Mouse (Mus musculus) cerebellum, adult 2 months (tissue): ENCODE measurements around the gene Gad2. TPM values are rescaled to one million over a fixed set of nuclear protein-coding genes. Genes with fewer than 3 reads are reported as not detected.

ENCODE experiments used
- DNase-seq, 2 experiments: peaks; one replicate each; pipeline ENCODE4 v3.0.0; 2021
- H3K27ac ChIP-seq: fragments of 200-500 bp; 2 replicates; pipeline ENCODE4 v1.5.1; 2012; ENCODE audit warnings: low read length, control low read depth, inconsistent platforms; ENCODE audit not compliant: insufficient read depth
- H3K27me3 ChIP-seq: fragments of 200-500 bp; 2 replicates; pipeline ENCODE4 v1.6.1; 2012; ENCODE audit warnings: inconsistent platforms, mild to moderate bottlenecking, low read length, moderate library complexity; ENCODE audit not compliant: control insufficient read depth, insufficient read depth
- H3K4me1 ChIP-seq: fragments of 200-500 bp; 2 replicates; pipeline ENCODE4 v1.6.1; 2011; ENCODE audit warnings: low read length; ENCODE audit not compliant: control insufficient read depth, insufficient read depth
- H3K4me3 ChIP-seq: fragments of 200-500 bp; replicated peaks from 2 replicates; pipeline ENCODE3; 2011; ENCODE audit warnings: mild to moderate bottlenecking, low read depth, low read length, control low read depth; ENCODE audit not compliant: insufficient read depth
- CTCF ChIP-seq: fragments of 200-500 bp; IDR thresholded peaks from 2 replicates; pipeline ENCODE4 v1.5.1; 2011; ENCODE audit warnings: low read depth, mild to moderate bottlenecking, control low read depth, low read length, moderate library complexity, borderline replicate concordance; ENCODE audit not compliant: insufficient read depth
- POLR2A ChIP-seq: fragments of 200-500 bp; IDR thresholded peaks from 2 replicates; pipeline ENCODE4 v1.6.1; 2011; ENCODE audit warnings: low read length, control low read depth, borderline replicate concordance; ENCODE audit not compliant: insufficient read depth
- WGBS: fragments of 180-500 bp; shearing (Covaris S2); methylation state at CpG from one replicate; pipeline ENCODE4 v1.1.7; 2018; 5-methylcytosine and 5-hydroxymethylcytosine counted together
- polyA plus RNA-seq: library from polyadenylated mRNA; depleted of rRNA; stranded (reverse); fragments of >200 nt; gene quantifications from 2 replicates; pipeline ENCODE4 v1.2.3, GENCODE M21; 2012; rRNA removed

Gene Gad2
- polyA plus RNA-seq, 1 experiment = 47.8 TPM

DNA sequence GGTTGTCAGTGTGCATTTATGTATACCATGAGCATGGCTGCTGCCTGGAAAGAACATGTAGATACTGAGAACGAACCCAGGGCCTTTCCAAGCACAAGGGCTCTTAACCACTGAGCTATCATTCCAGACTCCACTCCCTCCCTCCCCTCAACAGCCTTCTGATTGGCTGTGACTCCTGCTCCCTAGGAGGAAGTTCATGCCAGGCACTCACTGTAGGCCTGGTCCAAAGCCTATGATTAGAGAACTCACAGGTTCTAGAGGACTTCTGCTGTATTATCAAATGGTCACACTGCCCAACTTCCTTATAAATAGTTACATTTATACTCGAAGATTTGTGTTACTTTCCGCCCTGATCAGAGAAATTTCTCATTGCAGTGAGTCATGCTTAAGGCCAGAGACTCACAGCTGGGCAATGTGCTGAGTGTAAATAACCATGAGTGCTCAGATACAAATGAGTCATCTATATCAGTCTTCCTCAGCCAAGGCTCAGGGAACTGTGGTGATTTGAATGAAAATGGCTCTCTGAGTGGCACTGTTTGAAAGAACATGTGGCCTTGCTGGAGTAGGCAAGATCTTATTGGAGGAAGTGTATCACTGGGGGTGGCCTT, 102.0 kb downstream of the Gad2 start:
- Histone ChIP-seq H3K27ac (no peak overlapping the region), H3K4me1 (no peaks in the 10 kb centered on the region), H3K4me3 (no peak overlapping the region), H3K27me3 (no peaks in the 10 kb centered on the region)
- WGBS = 71% methylated on average over 3 of the region's 3 CpGs
- TF ChIP-seq POLR2A (no peak), CTCF (no peak)
- no peak for DNase-seq

DNA sequence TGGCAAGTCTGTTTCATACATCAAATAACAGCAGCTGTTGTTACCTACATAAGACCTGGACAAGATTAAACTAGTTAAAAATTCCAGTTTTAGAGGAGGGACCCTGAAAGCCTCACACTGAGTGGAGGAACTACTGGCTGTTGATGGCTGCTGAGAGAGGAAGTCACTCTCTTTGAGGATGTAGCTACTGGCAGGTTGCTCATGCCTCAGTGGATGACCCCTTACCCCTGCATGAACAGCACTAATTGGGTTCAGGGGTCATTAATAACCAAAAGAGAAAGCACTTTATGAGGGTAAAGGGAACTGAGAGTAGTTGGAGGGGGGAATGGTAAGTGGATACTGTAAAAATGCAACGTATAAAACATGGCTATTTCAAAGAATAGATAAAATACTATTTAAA, 105.1 kb downstream of the Gad2 start:
- 93% methylated on average over 1 of the region's 1 CpGs for WGBS
- TF ChIP-seq POLR2A (no peak), CTCF (no peak)
- H3K4me1 ChIP-seq = no peaks in the 10 kb centered on the region

DNA sequence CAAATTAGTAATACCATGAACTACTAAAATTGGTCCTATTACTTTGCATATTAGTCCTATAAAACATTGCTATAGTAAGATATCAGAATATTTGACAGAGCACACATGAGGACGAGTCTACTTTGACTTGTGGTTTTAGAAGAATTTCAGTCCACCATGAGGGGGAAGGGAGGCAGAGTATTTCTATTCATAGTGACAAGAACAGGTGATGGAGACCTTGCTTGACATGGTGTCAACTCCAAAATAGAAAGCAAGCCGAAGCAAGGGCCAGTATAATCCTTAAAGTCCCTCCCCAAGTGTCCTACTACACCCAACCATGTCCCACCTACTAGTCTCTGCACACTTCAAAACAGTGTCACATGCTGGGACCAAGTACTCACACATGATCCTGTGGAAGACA, 114.1 kb downstream of the Gad2 start:
- Histone ChIP-seq H3K27me3 (no peaks in the 10 kb centered on the region), H3K4me3 (no peak overlapping the region), H3K4me1 (0 out of 2 replicates have a peak, but pooled peaks cover 3% of the 10 kb centered on the region), H3K27ac (no peak overlapping the region)
- no peak for DNase-seq
- 68% methylated on average over 2 of the region's 2 CpGs for WGBS
- TF ChIP-seq CTCF (no peak), POLR2A (no peak)

More for the DNA sequence above, 105.1 kb downstream of the Gad2 start:
- no peak overlapping the region for H3K27ac ChIP-seq
- no peak for DNase-seq
- H3K27me3 ChIP-seq = no peaks in the 10 kb centered on the region
- no peak overlapping the region for H3K4me3 ChIP-seq

DNA sequence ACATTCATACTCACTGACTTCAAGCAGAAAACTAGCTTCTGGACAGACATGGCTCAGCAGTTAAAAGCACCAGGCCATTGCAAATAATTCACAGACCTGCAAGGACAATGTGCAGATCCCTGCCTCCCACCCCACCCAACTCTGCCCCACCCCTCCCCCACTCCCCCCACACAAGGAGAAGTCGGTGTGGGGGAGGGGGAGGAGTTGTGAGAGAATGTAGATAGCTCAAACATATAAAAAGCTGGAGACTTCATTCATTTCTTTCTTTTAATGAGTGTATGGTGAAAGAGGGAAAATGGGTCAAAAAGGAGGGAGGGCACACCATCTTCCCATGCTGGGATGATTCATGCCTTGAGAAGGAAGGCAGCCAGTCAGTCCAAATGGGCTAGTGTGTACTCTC, 117.4 kb downstream of the Gad2 start:
- TF ChIP-seq POLR2A = no peak
- TF ChIP-seq CTCF = no peak
- no peak for DNase-seq
- H3K27ac ChIP-seq = no peak overlapping the region
- no peaks in the 10 kb centered on the region for H3K27me3 ChIP-seq
- no peak overlapping the region for H3K4me3 ChIP-seq
- WGBS = 57% methylated on average over 1 of the region's 1 CpGs
- 0 out of 2 replicates have a peak, but pooled peaks cover 4% of the 10 kb centered on the region for H3K4me1 ChIP-seq

DNA sequence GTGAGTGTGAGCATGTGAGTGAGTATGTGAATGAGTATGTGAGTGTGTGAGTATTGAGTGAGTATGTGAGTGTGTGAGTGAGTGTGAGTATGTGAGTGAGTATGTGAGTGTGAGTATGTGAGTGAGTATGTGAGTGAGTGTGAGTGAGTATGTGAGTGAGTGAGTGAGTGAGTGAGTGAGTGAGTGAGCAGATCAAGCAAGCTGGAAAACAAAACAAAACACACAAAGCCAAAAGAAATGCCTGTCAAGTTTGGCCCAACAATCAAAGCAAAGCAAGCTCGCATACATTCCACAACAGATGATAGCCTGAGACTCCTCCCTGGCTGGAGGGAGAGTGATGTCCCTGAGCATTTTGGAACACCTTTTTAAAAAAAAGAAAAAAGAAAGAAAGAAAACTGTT, 118.4 kb downstream of the Gad2 start:
- WGBS = 77% methylated on average over 1 of the region's 1 CpGs
- TF ChIP-seq POLR2A = no peak
- no peak for TF ChIP-seq CTCF
- Histone ChIP-seq H3K27me3 (no peaks in the 10 kb centered on the region), H3K4me3 (no peak overlapping the region), H3K27ac (no peak overlapping the region), H3K4me1 (0 out of 2 replicates have a peak, but pooled peaks cover 4% of the 10 kb centered on the region)
- no peak for DNase-seq

DNA sequence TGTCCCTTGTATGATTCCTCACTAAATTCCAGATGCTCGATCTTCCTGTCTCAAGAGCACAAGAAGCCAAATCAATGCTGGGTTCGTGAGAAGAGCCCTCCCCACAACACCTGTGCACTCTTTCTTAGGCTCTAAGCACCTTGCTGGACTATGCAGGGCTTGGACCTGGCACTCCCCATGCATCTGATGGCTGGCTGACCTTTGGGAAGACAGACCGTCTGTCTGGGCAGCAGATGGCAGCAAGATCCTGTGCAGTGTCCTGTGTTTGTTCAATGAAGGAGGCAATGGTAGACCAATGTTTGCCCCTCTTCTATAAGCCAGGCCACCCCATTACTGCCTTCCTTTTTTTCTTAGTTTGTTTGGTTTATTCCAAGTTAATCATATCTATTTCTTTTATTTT, 119.2 kb downstream of the Gad2 start:
- DNase-seq = peak; percentile 25 to 51
- 42% methylated on average over 3 of the region's 3 CpGs for WGBS
- TF ChIP-seq CTCF (peak; percentile 50), POLR2A (no peak)
- Histone ChIP-seq H3K27me3 (no peaks in the 10 kb centered on the region), H3K4me1 (0 out of 2 replicates have a peak, but pooled peaks cover 4% of the 10 kb centered on the region), H3K27ac (no peak overlapping the region), H3K4me3 (no peak overlapping the region)

Other genes starting within 250 kb of the Gad2 start
- gene Apbb1ip, start 151.9 kb downstream of the Gad2 start, polyA plus RNA-seq = 1.2 and 1.5 TPM in 2 replicates